Mouse (Mus musculus): ENCODE measurements around the gene Oas1f. TPM values are rescaled to one million over a fixed set of nuclear protein-coding genes. Genes with fewer than 3 reads are reported as not detected.
"Not testable (repeated sequence)": the region's sequence is repeated elsewhere in the genome, so short reads cannot be mapped to it uniquely, and the experiment has no call there.

The Oas1f gene
- polyA plus RNA-seq, 2 experiments, result not detected

DNA sequence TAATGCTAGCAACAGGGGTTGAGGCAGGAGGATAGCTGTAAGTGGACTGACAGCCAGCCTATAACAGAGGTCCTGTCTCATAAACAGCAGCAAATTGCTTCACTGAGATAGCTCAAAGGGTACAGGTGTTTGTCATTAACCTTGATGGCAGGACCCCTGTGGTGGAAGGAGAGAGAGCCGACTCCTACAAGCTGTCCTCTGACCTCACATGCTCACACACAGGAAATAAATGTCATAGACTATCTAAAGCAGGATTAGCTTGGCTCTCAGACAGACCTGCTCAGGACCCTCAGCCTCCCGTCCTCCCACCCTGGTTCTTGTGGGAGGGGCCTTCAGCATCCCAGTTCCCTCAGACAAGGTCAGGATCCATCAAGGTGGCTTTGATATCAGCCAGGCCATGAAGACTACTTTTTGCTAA lies 45.1 kb downstream of the Oas1f start:
- Histone ChIP-seq H3K4me1 (replicated peaks; ENCODE audit: control insufficient read depth in 2 of 2, insufficient read depth in 2 of 2, low read length in 1 of 2) (no peaks in the 10 kb centered on the region), H3K9me3 (ENCODE audit: control insufficient read depth, low read length) (no peaks in the 10 kb centered on the region), H3K27me3 (ENCODE audit: control insufficient read depth, insufficient read depth, low read length) (no peaks in the 10 kb centered on the region), H3K9ac (replicated peaks) (no peak overlapping the region), H3K4me3 (ENCODE audit: insufficient read depth in 1 of 2, low read depth in 2 of 2, low read length in 2 of 2) (no peak overlapping the region), H3K36me3 (replicated peaks; ENCODE audit: control insufficient read depth, insufficient read depth, low read depth) (no peaks in the 10 kb centered on the region), H3K27ac (no peak overlapping the region), H3K4me2 (ENCODE audit: low read depth) (no peak overlapping the region)
- TF ChIP-seq CTCF (IDR thresholded peaks at IDR 0.05; ENCODE audit: low read depth), result no peak
- TF ChIP-seq EP300 (IDR thresholded peaks at IDR 0.05; ENCODE audit: low read depth), result no peak
- DNase-seq (ENCODE audit: low read depth in 3 of 3, low spot score in 3 of 3) (no peak), ATAC-seq (ENCODE audit: insufficient read depth) (no peak)
- 50% methylated on average over 2 of the region's 2 CpGs for WGBS (ENCODE audit: insufficient replicate concordance)

DNA sequence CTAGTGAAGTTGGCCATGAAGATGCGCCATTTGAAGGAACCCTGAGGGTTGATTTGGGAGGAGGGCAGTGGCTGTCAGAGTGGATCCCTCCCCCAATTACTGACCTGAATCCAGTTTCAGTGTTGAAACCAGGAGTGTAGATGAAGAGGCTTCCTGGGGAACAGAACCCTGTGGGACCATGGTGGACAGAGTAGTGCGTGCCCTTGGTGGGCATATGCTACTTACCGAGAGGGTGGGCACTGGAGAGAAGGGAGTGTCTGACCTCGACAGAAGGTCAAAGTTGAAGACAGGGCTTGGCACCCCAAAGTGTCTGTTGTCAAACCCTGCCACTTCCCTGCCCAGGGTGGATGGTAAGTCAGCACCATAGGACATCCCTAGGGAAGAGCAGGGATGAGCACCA lies 46.7 kb downstream of the Oas1f start:
- H3K27me3 ChIP-seq (ENCODE audit: control insufficient read depth, insufficient read depth, low read length); H3K27ac ChIP-seq; H3K4me3 ChIP-seq (ENCODE audit: insufficient read depth in 1 of 2, low read depth in 2 of 2, low read length in 2 of 2); H3K4me2 ChIP-seq (ENCODE audit: low read depth); H3K9me3 ChIP-seq (ENCODE audit: control insufficient read depth, low read length); DNase-seq (ENCODE audit: low read depth in 3 of 3, low spot score in 3 of 3); H3K36me3 ChIP-seq (replicated peaks; ENCODE audit: control insufficient read depth, insufficient read depth, low read depth); ATAC-seq (ENCODE audit: insufficient read depth); H3K4me1 ChIP-seq (replicated peaks; ENCODE audit: control insufficient read depth in 2 of 2, insufficient read depth in 2 of 2, low read length in 1 of 2); H3K9ac ChIP-seq (replicated peaks): not testable (repeated sequence)
- 75% methylated on average over 4 of the region's 4 CpGs for WGBS (ENCODE audit: insufficient replicate concordance)

DNA sequence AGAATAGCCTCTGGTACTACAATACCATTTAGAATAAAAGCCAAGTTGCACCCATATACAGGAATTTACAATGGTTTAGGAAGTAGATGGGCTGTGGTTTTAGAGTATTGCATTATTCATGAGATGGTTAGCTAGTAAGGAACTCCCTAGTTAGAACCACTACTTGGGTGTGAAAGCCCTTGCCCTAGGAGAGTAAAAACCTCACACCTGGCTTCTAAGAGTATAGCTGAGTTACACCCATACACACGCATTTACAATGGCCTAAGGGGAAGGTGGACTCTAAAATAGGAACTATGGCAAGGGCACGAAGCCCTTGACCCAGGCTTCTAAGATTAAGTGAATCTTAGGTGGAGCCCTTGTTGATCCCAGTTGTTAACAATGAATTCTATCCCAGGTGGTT lies 47.5 kb downstream of the Oas1f start:
- not testable (repeated sequence) for H3K4me1 ChIP-seq (replicated peaks; ENCODE audit: control insufficient read depth in 2 of 2, insufficient read depth in 2 of 2, low read length in 1 of 2); H3K36me3 ChIP-seq (replicated peaks; ENCODE audit: control insufficient read depth, insufficient read depth, low read depth); H3K9ac ChIP-seq (replicated peaks); H3K9me3 ChIP-seq (ENCODE audit: control insufficient read depth, low read length); H3K4me2 ChIP-seq (ENCODE audit: low read depth); H3K4me3 ChIP-seq (ENCODE audit: insufficient read depth in 1 of 2, low read depth in 2 of 2, low read length in 2 of 2); ATAC-seq (ENCODE audit: insufficient read depth); DNase-seq (ENCODE audit: low read depth in 3 of 3, low spot score in 3 of 3); H3K27ac ChIP-seq; H3K27me3 ChIP-seq (ENCODE audit: control insufficient read depth, insufficient read depth, low read length)
- WGBS (ENCODE audit: insufficient replicate concordance), result 38% methylated on average over 2 of the region's 2 CpGs

DNA sequence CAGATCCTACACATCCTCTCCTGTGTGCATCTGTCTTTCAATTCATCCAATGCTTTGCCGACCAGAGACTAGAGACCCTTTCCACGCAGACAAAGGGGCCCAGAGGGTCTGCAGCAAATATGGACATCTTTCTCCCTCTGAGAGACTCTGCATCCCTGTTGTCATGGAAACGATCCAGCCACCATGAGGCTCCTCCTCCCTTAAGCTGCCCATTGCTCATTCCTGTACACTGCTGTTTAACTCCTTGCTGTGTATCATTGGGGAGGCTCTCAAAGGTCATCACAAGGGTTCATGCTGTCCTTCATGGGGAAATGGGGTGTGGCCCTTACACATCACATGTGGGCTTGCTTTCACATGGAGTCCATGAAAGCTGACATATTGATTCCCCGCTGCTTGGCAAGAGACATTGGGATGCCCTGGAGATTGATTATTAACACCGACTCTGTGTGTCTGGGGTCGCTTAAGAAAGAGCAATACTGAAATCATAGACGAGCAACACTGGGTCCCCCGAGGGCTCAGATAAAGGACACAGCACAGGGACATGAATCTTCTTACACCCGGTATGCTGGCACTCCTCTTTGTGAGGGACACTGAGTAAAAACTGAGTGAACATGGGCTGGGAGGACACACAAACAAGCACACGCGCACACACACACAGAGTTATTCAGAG lies 48.2 kb downstream of the Oas1f start:
- Histone ChIP-seq H3K36me3 (replicated peaks; ENCODE audit: control insufficient read depth, insufficient read depth, low read depth) (no peaks in the 10 kb centered on the region), H3K27ac (no peak overlapping the region), H3K27me3 (ENCODE audit: control insufficient read depth, insufficient read depth, low read length) (no peaks in the 10 kb centered on the region), H3K9ac (replicated peaks) (no peak overlapping the region), H3K9me3 (ENCODE audit: control insufficient read depth, low read length) (no peaks in the 10 kb centered on the region), H3K4me1 (replicated peaks; ENCODE audit: control insufficient read depth in 2 of 2, insufficient read depth in 2 of 2, low read length in 1 of 2) (no peaks in the 10 kb centered on the region), H3K4me2 (ENCODE audit: low read depth) (no peak overlapping the region), H3K4me3 (ENCODE audit: insufficient read depth in 1 of 2, low read depth in 2 of 2, low read length in 2 of 2) (no peak overlapping the region)
- no peak for ATAC-seq (ENCODE audit: insufficient read depth)
- DNase-seq (ENCODE audit: low read depth in 3 of 3, low spot score in 3 of 3), result no peak
- WGBS (ENCODE audit: insufficient replicate concordance), result 73% methylated on average over 11 of the region's 11 CpGs
- TF ChIP-seq CTCF (IDR thresholded peaks at IDR 0.05; ENCODE audit: low read depth) (no peak), EP300 (IDR thresholded peaks at IDR 0.05; ENCODE audit: low read depth) (no peak)

DNA sequence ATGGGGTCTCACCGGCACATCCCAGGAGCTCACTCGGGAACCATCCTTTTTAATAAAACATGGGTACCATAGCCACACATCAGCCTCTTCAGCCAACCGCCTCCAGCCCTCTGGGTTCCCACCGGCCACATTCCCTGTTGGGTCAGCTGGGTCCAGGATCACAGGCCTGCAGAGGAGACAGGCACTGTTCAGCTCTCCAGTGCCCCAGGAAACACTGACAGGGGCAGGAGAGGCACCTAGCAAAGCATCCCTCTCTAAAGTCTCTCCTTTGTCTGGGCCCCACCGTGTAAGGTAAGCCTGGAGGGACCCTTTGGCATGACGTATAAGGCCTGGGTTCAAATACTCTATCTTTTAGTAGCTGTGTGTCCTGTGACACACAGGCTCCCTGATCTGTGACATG lies 51.1 kb downstream of the Oas1f start:
- no peak for TF ChIP-seq EP300 (IDR thresholded peaks at IDR 0.05; ENCODE audit: low read depth)
- H3K27me3 ChIP-seq (ENCODE audit: control insufficient read depth, insufficient read depth, low read length), result no peaks in the 10 kb centered on the region
- DNase-seq (ENCODE audit: low read depth in 3 of 3, low spot score in 3 of 3) (no peak), ATAC-seq (ENCODE audit: insufficient read depth) (no peak)
- H3K9me3 ChIP-seq (ENCODE audit: control insufficient read depth, low read length), result no peaks in the 10 kb centered on the region
- H3K36me3 ChIP-seq (replicated peaks; ENCODE audit: control insufficient read depth, insufficient read depth, low read depth), result no peaks in the 10 kb centered on the region
- no peak overlapping the region for H3K4me2 ChIP-seq (ENCODE audit: low read depth)
- 71% methylated on average over 6 of the region's 6 CpGs for WGBS (ENCODE audit: insufficient replicate concordance)
- H3K4me1 ChIP-seq (replicated peaks; ENCODE audit: control insufficient read depth in 2 of 2, insufficient read depth in 2 of 2, low read length in 1 of 2), result no peaks in the 10 kb centered on the region
- H3K27ac ChIP-seq, result no peak overlapping the region
- no peak overlapping the region for H3K4me3 ChIP-seq (ENCODE audit: insufficient read depth in 1 of 2, low read depth in 2 of 2, low read length in 2 of 2)
- H3K9ac ChIP-seq (replicated peaks), result no peak overlapping the region
